Mouse (Mus musculus): ENCODE results near the gene H2al1j. TPM values are rescaled to one million over a fixed set of nuclear protein-coding genes. Genes with fewer than 3 reads are reported as not detected.

The H2al1j gene
- total RNA-seq, 2 experiments from 2014 or later = not detected

Other genes with a start within 250 kb of the H2al1j start
- gene H2al1a, start 28.6 kb upstream of the H2al1j start, total RNA-seq (2021) = not detected
- gene H2al1b, start 25.4 kb upstream of the H2al1j start, total RNA-seq (2021) = not detected
- gene H2al1c, start 22.2 kb upstream of the H2al1j start, total RNA-seq (2021) = not detected
- gene H2al1d, start 19.0 kb upstream of the H2al1j start, total RNA-seq (2021) = not detected
- not detected for gene H2al1e, start 15.9 kb upstream of the H2al1j start, total RNA-seq (2021)
- gene H2al1f, start 12.7 kb upstream of the H2al1j start, total RNA-seq (2021) = not detected
- not detected for gene H2al1g, start 9.6 kb upstream of the H2al1j start, total RNA-seq (2021)
- not detected for gene H2al1h, start 6.3 kb upstream of the H2al1j start, total RNA-seq (2021)
- not detected for gene H2al1i, start 3.2 kb upstream of the H2al1j start, total RNA-seq (2021)